Mouse (Mus musculus) stomach, postnatal 0 days (tissue): ENCODE measurements at regions not wholly inside any gene's neighbourhood (a gene's known extent, or its start where the extent isn't known, plus 50 kb on each side); places are given as distances from the start of the nearest gene placed in this dataset.

Experiments used
- ATAC-seq: fragments of 200-750 bp; cut with Nextera tagmentation; 2 replicates; pipeline ENCODE4 v1.8.0; 2017; ENCODE audit not compliant: low FRiP score, low TSS enrichment
- DNase-seq: peaks from one replicate; pipeline ENCODE4 v3.0.0-alpha.2; 2016; ENCODE audit warnings: low spot score
- H3K27ac ChIP-seq: fragments of 300-500 bp; sonication (generic); replicated peaks from 2 replicates; pipeline ENCODE4 v1.5.1; 2014; ENCODE audit warnings: mild to moderate bottlenecking, control low read depth
- H3K27me3 ChIP-seq: fragments of 300-500 bp; sonication (generic); 2 replicates; pipeline ENCODE4 v1.6.1; 2014; ENCODE audit warnings: low read length; ENCODE audit not compliant: control insufficient read depth, insufficient read depth
- H3K36me3 ChIP-seq: fragments of 300-500 bp; sonication (generic); 2 replicates; pipeline ENCODE4 v1.6.1; 2014; ENCODE audit warnings: low read length, mixed read lengths; ENCODE audit not compliant: control insufficient read depth, insufficient read depth
- H3K4me1 ChIP-seq: fragments of 300-500 bp; sonication (generic); replicated peaks from 2 replicates; pipeline ENCODE4 v1.6.1; 2014; ENCODE audit warnings: antibody characterized with exemption; ENCODE audit not compliant: control insufficient read depth, insufficient read depth
- H3K4me2 ChIP-seq: fragments of 300-500 bp; sonication (generic); replicated peaks from 2 replicates; pipeline ENCODE4 v1.6.1; 2014; ENCODE audit warnings: low read depth, mild to moderate bottlenecking, control low read depth, moderate library complexity
- H3K4me3 ChIP-seq: fragments of 300-500 bp; sonication (generic); 2 replicates; pipeline ENCODE4 v1.5.1; 2014; ENCODE audit warnings: low read depth, low read length, control low read depth
- H3K9ac ChIP-seq: fragments of 300-500 bp; sonication (generic); 2 replicates; pipeline ENCODE4 v1.6.1; 2014; ENCODE audit warnings: mild to moderate bottlenecking, low read length, control low read depth, mixed read lengths
- H3K9me3 ChIP-seq: fragments of 300-500 bp; sonication (generic); 2 replicates; pipeline ENCODE4 v1.6.1; 2016; ENCODE audit warnings: low read length; ENCODE audit not compliant: control insufficient read depth
- CTCF ChIP-seq: IDR thresholded peaks from 2 replicates; pipeline ENCODE4 v1.5.1; 2016; ENCODE audit warnings: antibody characterized with exemption, low read depth, mild to moderate bottlenecking, moderate library complexity
- EP300 ChIP-seq: optimal IDR thresholded peaks from 2 replicates; pipeline ENCODE3; 2016; ENCODE audit warnings: antibody characterized with exemption
- WGBS: fragments of 180-500 bp; shearing (Covaris S2); extraction: QIAGEN DNeasy Blood & Tissue Kit; methylation state at CpG from one replicate; pipeline ENCODE4 v1.1.7; 2014; 5-methylcytosine and 5-hydroxymethylcytosine counted together

DNA sequence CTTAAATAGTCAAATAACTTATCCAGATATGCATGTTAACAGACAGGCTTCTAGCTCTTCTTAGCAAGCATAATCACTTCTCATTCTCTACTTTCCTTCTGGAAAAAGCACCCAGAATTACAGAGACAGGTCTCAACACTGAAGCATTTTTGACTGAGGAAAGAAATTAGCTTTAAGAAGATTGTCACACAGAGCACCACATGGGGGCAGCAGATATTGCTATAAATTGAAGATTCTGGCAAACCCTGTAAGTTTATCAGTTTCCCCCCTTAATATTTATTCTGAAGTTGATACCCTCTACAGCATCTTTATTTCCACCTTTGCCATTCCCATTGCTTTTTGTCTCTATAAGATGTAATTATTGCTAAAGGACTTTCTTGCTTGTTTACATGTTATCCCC is 83.4 kb upstream of the Lrrc4c start:
- H3K27me3 ChIP-seq, result no peaks in the 10 kb centered on the region
- ATAC-seq, result no peak
- H3K4me2 ChIP-seq, result no peak overlapping the region
- H3K4me1 ChIP-seq, result no peaks in the 10 kb centered on the region
- no peaks in the 10 kb centered on the region for H3K9me3 ChIP-seq
- H3K27ac ChIP-seq, result no peak overlapping the region
- no peak for TF ChIP-seq EP300
- peak; percentile 53 for TF ChIP-seq CTCF
- H3K36me3 ChIP-seq, result no peaks in the 10 kb centered on the region
- no peak overlapping the region for H3K9ac ChIP-seq
- H3K4me3 ChIP-seq, result no peak overlapping the region
- no peak for DNase-seq

- no peaks in the 10 kb centered on the region for H3K27me3 ChIP-seq
- no peak overlapping the region for H3K4me2 ChIP-seq
- H3K9me3 ChIP-seq, result no peaks in the 10 kb centered on the region
- TF ChIP-seq EP300 (no peak), CTCF (no peak)
- no peaks in the 10 kb centered on the region for H3K4me1 ChIP-seq
- no peak overlapping the region for H3K9ac ChIP-seq
- DNase-seq (no peak), ATAC-seq (no peak)
- H3K4me3 ChIP-seq, result no peak overlapping the region
- H3K27ac ChIP-seq, result no peak overlapping the region
- H3K36me3 ChIP-seq, result no peaks in the 10 kb centered on the region
Measured at GRCm38 (mm10) chr2:96239246-96239645, 78.7 kb upstream of the Lrrc4c start.

GRCm38 (mm10) chr2:96240543-96241090 is 77.4 kb upstream of the Lrrc4c start:
- Histone ChIP-seq H3K4me1 (no peaks in the 10 kb centered on the region), H3K36me3 (no peaks in the 10 kb centered on the region), H3K9ac (no peak overlapping the region), H3K9me3 (no peaks in the 10 kb centered on the region), H3K4me3 (no peak overlapping the region), H3K27ac (no peak overlapping the region), H3K4me2 (no peak overlapping the region), H3K27me3 (no peaks in the 10 kb centered on the region)
- ATAC-seq (no peak), DNase-seq (no peak)
- 67% methylated on average over 3 of the region's 3 CpGs for WGBS
- no peak for TF ChIP-seq CTCF
- no peak for TF ChIP-seq EP300

GRCm38 (mm10) chr2:96253661-96254060 is 64.3 kb upstream of the Lrrc4c start:
- Histone ChIP-seq H3K9me3 (no peaks in the 10 kb centered on the region), H3K4me1 (no peaks in the 10 kb centered on the region), H3K36me3 (no peaks in the 10 kb centered on the region), H3K9ac (no peak overlapping the region), H3K4me2 (no peak overlapping the region), H3K4me3 (no peak overlapping the region), H3K27me3 (no peaks in the 10 kb centered on the region), H3K27ac (no peak overlapping the region)
- DNase-seq (no peak), ATAC-seq (no peak)
- WGBS, result 80% methylated on average over 1 of the region's 1 CpGs
- TF ChIP-seq CTCF (no peak), EP300 (no peak)

- ATAC-seq, result peak; percentile 74; the same call in 1 of the 2 replicates
- 41% methylated on average over 1 of the region's 1 CpGs for WGBS
- Histone ChIP-seq H3K27me3 (no peaks in the 10 kb centered on the region), H3K4me2 (no peak overlapping the region), H3K4me1 (no peaks in the 10 kb centered on the region), H3K9me3 (no peaks in the 10 kb centered on the region), H3K4me3 (no peak overlapping the region), H3K9ac (no peak overlapping the region), H3K27ac (no peak overlapping the region), H3K36me3 (no peaks in the 10 kb centered on the region)
- TF ChIP-seq CTCF, result no peak
- no peak for TF ChIP-seq EP300
- peak; percentile 32 for DNase-seq
Measured at GRCm38 (mm10) chr2:96256491-96256890, 61.5 kb upstream of the Lrrc4c start.
